Mouse (Mus musculus): ENCODE results near the gene Ttc9. TPM values are rescaled to one million over a fixed set of nuclear protein-coding genes. Genes with fewer than 3 reads are reported as not detected.

Ttc9 gene
- polyA plus RNA-seq (2015; fragmentation: Nextera tagmentation; extraction: Ambion mirVana): 1.3 and 2.2 TPM in 2 replicates

DNA sequence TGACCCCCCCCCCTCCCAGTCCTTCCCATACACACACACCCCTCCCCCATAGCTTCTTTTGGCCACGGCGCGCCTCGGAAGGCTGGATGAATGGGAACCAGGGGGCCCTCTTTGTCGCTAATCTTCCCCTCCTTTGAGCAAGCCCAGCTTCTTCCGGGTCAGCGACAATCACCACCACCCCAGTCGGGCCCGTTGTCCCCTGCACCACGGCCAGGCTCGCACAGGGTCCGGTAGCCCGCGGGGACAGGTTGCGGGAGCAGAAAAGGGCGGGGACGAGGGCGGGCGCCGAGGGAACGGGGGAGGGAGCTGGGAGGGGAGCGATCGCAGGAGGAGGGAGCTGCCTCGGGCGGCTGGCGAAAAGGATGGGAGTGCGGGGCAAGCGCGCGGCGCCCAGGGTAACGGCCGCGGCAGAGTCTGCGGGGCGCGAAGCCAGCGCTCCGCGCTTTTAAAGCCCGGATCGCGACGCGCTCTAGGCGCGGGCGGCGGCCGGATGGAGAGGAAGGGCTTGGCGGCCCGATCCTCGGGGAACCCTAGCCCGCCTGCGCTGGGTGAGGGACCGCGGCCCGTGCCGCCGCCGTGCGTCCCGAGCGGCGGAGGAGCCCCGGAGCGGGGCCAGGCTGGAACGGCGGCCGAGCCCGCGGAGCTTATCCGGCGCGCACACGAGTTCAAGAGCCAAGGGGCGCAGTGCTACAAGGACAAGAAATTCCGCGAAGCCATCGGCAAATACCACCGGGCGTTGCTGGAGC, at the start of gene Ttc9:
Ttc9 (plus strand) TSS at position 335 of the 746 bp plus-strand sequence.
- ATAC-seq: peak; percentile 78

DNA sequence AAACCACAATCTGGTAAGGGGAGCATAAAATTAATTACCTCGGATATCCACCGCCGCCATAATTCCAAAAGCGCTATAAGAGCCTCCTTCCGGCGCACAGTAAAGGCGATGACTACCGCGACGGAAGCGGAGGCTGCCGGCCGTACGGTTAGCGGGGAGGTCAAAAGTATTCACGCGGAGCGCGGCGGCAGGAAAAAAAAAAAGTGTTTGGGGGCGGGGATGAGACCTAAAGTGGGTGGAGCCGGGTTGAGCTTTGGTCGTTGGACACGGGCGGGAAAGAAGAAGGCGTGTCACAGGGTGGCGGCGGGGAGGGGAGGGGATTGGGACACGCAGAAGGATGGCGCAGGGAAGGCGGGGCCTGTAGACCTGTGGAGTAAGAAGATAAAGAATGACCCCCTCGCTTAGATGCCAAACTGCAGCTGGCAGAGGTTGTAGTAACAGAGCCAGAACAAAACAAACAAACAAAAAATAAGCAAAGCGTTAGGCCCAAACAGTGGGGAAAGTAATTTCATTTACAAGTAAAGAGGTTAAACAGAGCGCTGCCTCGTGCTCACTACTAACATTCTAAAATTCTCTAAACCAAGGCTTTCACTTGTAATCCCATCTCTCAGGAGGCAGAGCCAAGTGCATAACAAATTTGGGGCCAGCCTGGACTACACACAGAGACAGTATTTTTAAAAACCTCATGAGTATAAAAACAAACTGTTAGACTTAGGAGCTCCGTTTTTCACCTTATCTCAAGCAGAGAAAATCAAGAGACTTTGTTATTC, 36.0 kb upstream of the Ttc9 start, which contains the start of gene Med6:
Med6 (minus strand) TSS at position 107 of the 770 bp plus-strand sequence.
- Histone ChIP-seq H3K4me1 (replicated peaks) (no peaks in the 10 kb centered on the region), H3K36me3 (0 out of 2 replicates have a peak, but pooled peaks cover 3% of the 10 kb centered on the region), H3K4me3 (replicated peaks) (peak within 1 kb of the TSS; percentile 64), H3K27ac (peak within 1 kb of the TSS; percentile 54; the same call in 1 of the 2 replicates), H3K27me3 (replicated peaks) (no peaks in the 10 kb centered on the region), H3K9me3 (no peaks in the 10 kb centered on the region), H3K9ac (peak within 1 kb of the TSS; percentile 65), H3K4me2 (replicated peaks) (peak within 1 kb of the TSS; percentile 59)
- WGBS: 2% methylated on average over 36 of the region's 36 CpGs
- ATAC-seq: peak; percentile 99

More for the DNA sequence above, at the start of gene Ttc9:
- Histone ChIP-seq H3K9ac (peak within 1 kb of the TSS; percentile 45), H3K27me3 (replicated peaks) (peaks cover 41% of the 10 kb centered on the region), H3K4me1 (replicated peaks) (peaks cover 11% of the 10 kb centered on the region), H3K36me3 (no peaks in the 10 kb centered on the region), H3K4me2 (replicated peaks) (peak within 1 kb of the TSS; percentile 99), H3K9me3 (no peaks in the 10 kb centered on the region), H3K4me3 (replicated peaks) (peak within 1 kb of the TSS; percentile 58), H3K27ac (0 out of 2 replicates have a peak within 1 kb of the TSS, but pooled peaks have one; percentile 27)
- WGBS: under 1% methylated on average over 82 of the region's 82 CpGs

DNA sequence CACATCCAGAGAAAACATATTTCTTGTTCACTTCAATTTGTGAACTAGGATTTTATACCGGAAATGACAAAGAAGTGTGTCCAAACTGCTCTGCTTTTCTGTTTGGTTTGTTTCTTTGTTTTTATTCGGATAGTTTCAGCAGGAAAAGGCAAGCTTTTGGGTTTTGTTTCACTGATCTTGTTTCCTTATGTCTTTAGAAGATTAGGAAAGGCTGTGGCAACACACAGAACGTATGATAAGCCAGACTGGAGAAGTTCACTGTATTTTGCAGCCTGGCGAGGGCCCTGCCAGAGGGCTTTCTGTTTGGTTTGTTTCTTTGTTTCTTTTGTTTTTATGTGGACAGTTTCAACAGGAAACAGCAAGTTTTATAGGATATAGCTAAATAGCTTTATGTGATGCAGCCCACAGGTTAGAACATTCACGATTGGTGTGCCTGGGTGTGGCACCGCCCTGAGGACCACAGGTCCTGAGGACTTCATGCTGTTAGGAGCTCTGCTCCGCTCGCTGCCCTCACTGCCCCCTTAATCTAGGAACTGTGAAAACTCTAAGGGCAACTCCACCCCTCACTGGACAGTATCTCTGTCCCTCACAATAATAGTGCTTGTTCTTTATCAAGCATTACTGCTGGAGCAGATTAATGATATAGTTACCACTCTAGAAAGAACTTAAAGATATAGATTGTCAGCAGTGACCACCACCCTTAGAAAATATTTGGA, 34.3 kb upstream of the Ttc9 start:
- Histone ChIP-seq H3K9me3 (no peaks in the 10 kb centered on the region), H3K9ac (no peak overlapping the region), H3K27ac (no peak overlapping the region), H3K27me3 (replicated peaks) (no peaks in the 10 kb centered on the region), H3K36me3 (no peaks in the 10 kb centered on the region), H3K4me3 (replicated peaks) (no peak overlapping the region), H3K4me2 (replicated peaks) (no peak overlapping the region), H3K4me1 (replicated peaks) (no peaks in the 10 kb centered on the region)
- 80% methylated on average over 8 of the region's 8 CpGs for WGBS
- ATAC-seq: no peak

DNA sequence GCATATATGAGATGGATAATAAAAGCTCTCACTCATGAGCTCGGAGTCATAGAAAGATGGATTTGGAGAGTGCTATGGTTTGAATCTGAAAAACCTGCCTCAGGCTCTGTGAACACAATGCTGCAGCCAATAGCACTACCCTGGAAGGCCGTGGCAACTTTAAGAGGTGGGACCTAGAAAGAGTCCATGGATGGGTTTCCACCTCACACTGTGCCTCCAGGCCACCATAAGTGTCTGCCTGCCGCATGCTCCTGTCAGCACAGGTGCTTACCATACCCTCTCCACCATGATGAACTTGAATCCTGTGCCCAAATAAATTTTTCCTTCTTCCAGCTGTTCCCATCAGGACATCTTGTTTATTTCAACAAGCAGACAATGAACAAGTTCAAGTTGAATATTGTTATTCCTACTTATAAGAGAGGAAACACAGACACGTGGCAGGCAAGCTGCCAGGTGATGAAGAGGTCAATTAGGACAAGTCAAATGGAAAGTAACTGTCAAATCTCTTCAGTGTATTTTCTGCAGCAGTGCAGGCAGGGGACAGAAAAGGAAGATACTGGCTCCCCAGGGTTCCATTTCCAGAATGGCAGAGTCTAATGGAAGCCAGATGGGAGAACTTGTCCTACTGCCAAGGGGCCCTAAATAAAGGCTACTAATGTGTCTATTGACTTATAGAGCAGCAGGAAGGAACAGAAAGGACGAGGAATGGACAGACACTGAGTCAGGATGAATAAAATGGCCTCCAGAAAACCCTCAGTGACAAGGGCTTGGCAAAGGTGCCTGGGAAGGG, 25.9 kb upstream of the Ttc9 start:
- Histone ChIP-seq H3K27me3 (replicated peaks) (no peaks in the 10 kb centered on the region), H3K4me1 (replicated peaks) (no peaks in the 10 kb centered on the region), H3K9ac (no peak overlapping the region), H3K4me3 (replicated peaks) (no peak overlapping the region), H3K4me2 (replicated peaks) (no peak overlapping the region), H3K9me3 (no peaks in the 10 kb centered on the region), H3K27ac (no peak overlapping the region), H3K36me3 (no peaks in the 10 kb centered on the region)
- ATAC-seq: no peak
- WGBS: 59% methylated on average over 5 of the region's 5 CpGs

DNA sequence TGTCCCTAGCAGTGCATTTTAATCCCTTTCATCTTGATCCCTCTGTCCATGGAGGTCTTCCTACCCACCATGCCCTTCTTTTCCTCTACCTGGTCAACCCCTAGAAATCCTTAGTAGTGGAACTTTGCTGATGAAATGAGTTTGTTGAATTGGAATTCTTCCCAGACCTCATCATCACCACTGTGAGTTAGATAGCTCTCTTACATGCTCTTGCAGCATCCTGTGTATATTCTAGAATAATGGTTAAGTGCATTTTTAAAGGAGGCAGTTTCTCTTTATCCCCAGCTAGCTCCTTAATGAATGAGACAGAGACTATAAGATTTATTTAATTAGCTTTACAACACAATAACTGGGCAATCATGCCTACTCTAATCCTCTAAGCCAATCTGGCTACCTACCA, 21.6 kb upstream of the Ttc9 start:
- ATAC-seq: no peak
- no peaks in the 10 kb centered on the region for H3K27me3 ChIP-seq (replicated peaks)

DNA sequence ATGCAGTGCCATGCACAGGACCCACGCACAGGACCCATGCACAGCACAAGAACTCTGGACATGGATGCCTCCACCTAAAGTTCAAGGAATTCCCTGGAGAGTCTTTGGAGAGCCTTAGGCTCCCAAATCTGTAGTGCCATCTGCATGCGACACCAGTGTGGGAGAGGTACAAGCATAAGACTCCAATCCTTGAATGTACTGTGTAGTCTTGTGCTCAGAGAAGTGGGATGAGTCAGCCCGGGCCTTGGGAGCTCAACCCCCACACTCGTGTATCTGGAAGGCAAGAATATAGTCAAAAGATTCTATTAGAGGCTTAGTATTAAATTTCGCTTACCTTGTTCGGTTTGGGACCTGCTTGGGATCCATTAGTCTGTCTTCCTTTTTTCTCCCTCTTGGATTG, 15.2 kb upstream of the Ttc9 start:
- Histone ChIP-seq H3K27me3 (replicated peaks) (no peaks in the 10 kb centered on the region), H3K4me1 (replicated peaks) (no peaks in the 10 kb centered on the region), H3K9ac (no peak overlapping the region), H3K9me3 (no peaks in the 10 kb centered on the region), H3K4me3 (replicated peaks) (no peak overlapping the region), H3K27ac (no peak overlapping the region), H3K36me3 (no peaks in the 10 kb centered on the region), H3K4me2 (replicated peaks) (no peak overlapping the region)
- WGBS: 87% methylated on average over 6 of the region's 6 CpGs
- ATAC-seq: no peak

More for the DNA sequence above, 21.6 kb upstream of the Ttc9 start:
- H3K4me3 ChIP-seq (replicated peaks): no peak overlapping the region
- no peaks in the 10 kb centered on the region for H3K9me3 ChIP-seq
- no peaks in the 10 kb centered on the region for H3K4me1 ChIP-seq (replicated peaks)
- H3K4me2 ChIP-seq (replicated peaks): no peak overlapping the region
- H3K36me3 ChIP-seq: no peaks in the 10 kb centered on the region
- no peak overlapping the region for H3K9ac ChIP-seq
- H3K27ac ChIP-seq: no peak overlapping the region

DNA sequence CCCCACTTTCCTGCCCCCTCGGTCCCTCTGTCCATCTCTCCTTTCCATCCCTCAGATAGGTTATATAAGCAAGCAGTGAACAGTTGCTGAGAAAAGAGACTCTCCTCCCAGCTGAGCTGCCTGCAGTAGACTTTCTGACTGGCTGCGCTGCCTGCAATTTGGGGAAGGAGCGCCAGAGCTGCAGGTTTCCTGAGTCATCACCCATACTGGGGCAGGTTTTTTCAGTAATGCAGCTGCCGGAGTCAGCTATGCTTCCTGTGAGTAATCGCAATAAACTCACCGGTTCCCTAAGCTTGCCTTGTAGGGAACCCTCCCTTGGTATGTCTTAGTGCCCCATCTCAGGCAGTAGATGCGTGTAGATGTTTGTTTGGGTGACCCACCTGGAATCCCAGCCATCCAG, 14.1 kb upstream of the Ttc9 start:
- no peak overlapping the region for H3K27ac ChIP-seq
- 38% methylated on average over 7 of the region's 7 CpGs for WGBS
- H3K9me3 ChIP-seq: no peaks in the 10 kb centered on the region
- H3K4me1 ChIP-seq (replicated peaks): no peaks in the 10 kb centered on the region
- H3K4me2 ChIP-seq (replicated peaks): no peak overlapping the region
- no peak overlapping the region for H3K9ac ChIP-seq
- H3K36me3 ChIP-seq: no peaks in the 10 kb centered on the region
- H3K4me3 ChIP-seq (replicated peaks): no peak overlapping the region
- H3K27me3 ChIP-seq (replicated peaks): no peaks in the 10 kb centered on the region
- ATAC-seq: no peak

DNA sequence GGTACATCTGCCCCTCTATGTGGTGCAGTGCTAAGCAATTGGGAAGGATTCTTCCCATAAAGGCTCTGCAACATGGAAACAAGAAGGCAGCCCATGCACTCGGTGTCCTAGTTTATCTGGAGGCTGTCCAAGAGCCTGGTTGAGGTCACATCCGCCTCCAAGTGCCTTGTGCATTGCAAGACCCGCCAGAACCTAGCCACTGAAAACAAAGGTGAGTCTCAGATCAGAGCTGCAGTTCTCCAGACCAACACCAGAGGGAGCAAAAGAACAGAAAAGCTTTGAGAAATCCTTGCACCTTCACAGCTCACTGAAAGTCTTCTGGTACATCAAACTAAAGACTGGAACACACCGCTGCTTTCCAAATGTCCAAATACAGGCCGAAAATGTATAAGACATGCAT, 11.7 kb upstream of the Ttc9 start:
- H3K4me3 ChIP-seq (replicated peaks): no peak overlapping the region
- no peaks in the 10 kb centered on the region for H3K36me3 ChIP-seq
- H3K27me3 ChIP-seq (replicated peaks): no peaks in the 10 kb centered on the region
- H3K9me3 ChIP-seq: no peaks in the 10 kb centered on the region
- H3K4me1 ChIP-seq (replicated peaks): no peaks in the 10 kb centered on the region
- 16% methylated on average over 5 of the region's 5 CpGs for WGBS
- H3K27ac ChIP-seq: no peak overlapping the region
- no peak overlapping the region for H3K4me2 ChIP-seq (replicated peaks)
- H3K9ac ChIP-seq: no peak overlapping the region
- ATAC-seq: no peak

DNA sequence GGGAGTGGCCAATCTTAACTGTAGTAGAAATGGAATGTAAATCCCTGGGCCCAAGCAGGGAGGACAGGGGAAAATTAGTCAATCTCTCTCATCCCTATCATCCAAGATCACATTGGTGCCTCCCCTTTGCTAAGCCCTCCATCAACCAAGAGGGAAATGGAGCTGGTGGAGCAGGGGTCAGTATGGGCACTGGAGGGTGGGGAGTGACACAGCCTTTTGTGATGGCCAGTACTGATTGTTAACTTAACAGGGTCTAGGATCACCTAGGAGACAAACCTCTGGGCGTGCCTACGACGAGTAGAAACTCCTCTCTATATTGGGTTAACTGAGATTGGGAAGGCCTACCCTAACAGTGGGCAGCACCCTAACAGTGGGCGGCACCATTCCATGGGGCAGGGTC, 7.7 kb upstream of the Ttc9 start:
- Histone ChIP-seq H3K36me3 (no peaks in the 10 kb centered on the region), H3K27me3 (replicated peaks) (no peaks in the 10 kb centered on the region; the same call in none of the 2 replicates), H3K4me1 (replicated peaks) (no peaks in the 10 kb centered on the region), H3K27ac (no peak overlapping the region), H3K9me3 (no peaks in the 10 kb centered on the region), H3K4me2 (replicated peaks) (no peak overlapping the region), H3K4me3 (replicated peaks) (no peak overlapping the region), H3K9ac (no peak overlapping the region)
- 61% methylated on average over 4 of the region's 4 CpGs for WGBS
- no peak for ATAC-seq

DNA sequence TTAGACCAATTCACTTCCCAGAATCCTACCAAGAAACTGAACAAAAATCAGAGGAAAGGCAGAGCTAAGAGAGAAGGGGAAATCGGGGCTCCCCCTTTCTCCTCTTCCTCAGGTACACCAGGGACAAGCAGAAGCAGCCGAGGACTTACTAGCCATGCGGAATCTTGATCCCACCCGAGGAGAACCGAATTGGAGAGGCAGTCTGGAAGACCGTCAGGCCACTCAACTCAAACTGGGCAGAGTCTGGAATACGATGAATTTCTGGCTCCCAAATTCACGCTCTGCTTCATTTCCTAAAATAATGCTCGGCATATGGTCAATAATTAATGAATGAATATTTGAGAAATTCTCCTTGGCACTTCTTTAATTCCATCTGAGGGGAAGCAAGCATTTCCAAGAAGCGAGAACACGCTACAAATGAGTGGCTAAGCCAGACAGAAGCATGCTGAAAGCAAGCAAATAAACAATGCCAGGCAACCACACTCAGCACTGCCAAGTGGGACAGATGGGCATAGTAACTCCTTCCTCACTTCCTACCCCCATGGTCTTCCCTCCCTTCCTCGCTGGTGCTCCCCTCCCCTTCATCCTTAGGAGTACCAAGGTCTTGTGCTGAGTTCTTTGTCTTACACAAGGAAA, 4.7 kb upstream of the Ttc9 start:
- Histone ChIP-seq H3K27ac (no peak overlapping the region), H3K9me3 (no peaks in the 10 kb centered on the region), H3K9ac (no peak overlapping the region), H3K4me3 (replicated peaks) (no peak overlapping the region), H3K36me3 (no peaks in the 10 kb centered on the region), H3K27me3 (replicated peaks) (peaks cover 18% of the 10 kb centered on the region), H3K4me2 (replicated peaks) (no peak overlapping the region), H3K4me1 (replicated peaks) (peaks cover 5% of the 10 kb centered on the region; the same call in 1 of the 2 replicates)
- 74% methylated on average over 12 of the region's 12 CpGs for WGBS
- ATAC-seq: no peak

DNA sequence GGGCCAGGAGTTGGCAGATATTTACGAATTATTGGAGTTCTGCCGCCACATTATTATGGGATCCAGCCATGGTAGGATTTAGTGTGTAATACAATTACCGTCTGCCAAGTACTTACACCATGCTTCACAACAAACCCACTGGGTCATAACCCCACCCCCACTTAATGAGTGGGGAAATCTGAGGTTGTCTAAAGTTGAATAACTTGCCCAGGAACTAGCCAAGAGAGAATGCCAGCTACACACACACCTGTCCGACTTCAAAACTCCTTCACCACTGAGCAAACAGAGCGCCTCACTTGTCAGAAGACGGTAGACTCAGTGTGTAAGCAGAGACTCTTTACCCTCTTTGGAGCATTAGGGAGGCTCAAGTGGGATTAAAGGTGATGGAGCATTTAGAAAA, 3.6 kb upstream of the Ttc9 start:
- Histone ChIP-seq H3K4me1 (replicated peaks) (peaks cover 11% of the 10 kb centered on the region), H3K27me3 (replicated peaks) (peaks cover 29% of the 10 kb centered on the region), H3K27ac (no peak overlapping the region), H3K9ac (no peak overlapping the region), H3K9me3 (no peaks in the 10 kb centered on the region), H3K4me2 (replicated peaks) (no peak overlapping the region), H3K36me3 (no peaks in the 10 kb centered on the region), H3K4me3 (replicated peaks) (no peak overlapping the region)
- WGBS: 75% methylated on average over 6 of the region's 6 CpGs
- ATAC-seq: no peak
